Mouse (Mus musculus): ENCODE data around the gene Stk11. TPM values are rescaled to one million over a fixed set of nuclear protein-coding genes. Genes with fewer than 3 reads are reported as not detected.
A peak's percentile ranks its signal among the peaks of the same experiment; 100 is the strongest.

Stk11 gene
- polyA plus RNA-seq, 1 experiment from 2014 or later, result 18.1 TPM

- Histone ChIP-seq H3K4me1 (peaks cover 72% of the 10 kb centered on the region), H3K4me3 (peak overlapping the region; percentile 14; the same call in 1 of the 2 replicates), H3K27ac (peak overlapping the region; percentile 31; the same call in 1 of the 2 replicates), H3K36me3 (replicated peaks) (peaks cover 30% of the 10 kb centered on the region), H3K27me3 (ENCODE audit: poor library complexity, severe bottlenecking) (peaks cover 20% of the 10 kb centered on the region), H3K9me3 (no peaks in the 10 kb centered on the region)
- 21% methylated on average over 4 of the region's 4 CpGs for WGBS
- DNase-seq (ENCODE audit: extremely low spot score, low spot score), result peak; percentile 63
Measured at GRCm38 (mm10) chr10:80175536-80176269, 60.1 kb downstream of the Stk11 start.

- Histone ChIP-seq H3K4me3 (peak overlapping the region; percentile 14; the same call in 1 of the 2 replicates), H3K4me1 (peaks cover 77% of the 10 kb centered on the region), H3K27ac (peak overlapping the region; percentile 54; the same call in 1 of the 2 replicates), H3K9me3 (no peaks in the 10 kb centered on the region), H3K27me3 (ENCODE audit: poor library complexity, severe bottlenecking) (peaks cover 20% of the 10 kb centered on the region), H3K36me3 (replicated peaks) (peaks cover 23% of the 10 kb centered on the region)
- DNase-seq (ENCODE audit: extremely low spot score, low spot score), result no peak
- WGBS, result 83% methylated on average over 5 of the region's 5 CpGs
Measured at GRCm38 (mm10) chr10:80176270-80176834, 60.7 kb downstream of the Stk11 start.

GRCm38 (mm10) chr10:80177441-80178279, 62.1 kb downstream of the Stk11 start:
- DNase-seq (ENCODE audit: extremely low spot score, low spot score), result no peak
- peaks cover 75% of the 10 kb centered on the region for H3K4me1 ChIP-seq
- peak overlapping the region; percentile 54 for H3K27ac ChIP-seq
- WGBS, result 79% methylated on average over 7 of the region's 7 CpGs
- H3K27me3 ChIP-seq (ENCODE audit: poor library complexity, severe bottlenecking), result peaks cover 22% of the 10 kb centered on the region
- peaks cover 22% of the 10 kb centered on the region for H3K36me3 ChIP-seq (replicated peaks)
- H3K4me3 ChIP-seq, result peak overlapping the region; percentile 5; the same call in 1 of the 2 replicates
- no peaks in the 10 kb centered on the region for H3K9me3 ChIP-seq

- WGBS, result 5% methylated on average over 99 of the region's 106 CpGs
- Histone ChIP-seq H3K4me3 (peak within 1 kb of the TSS; percentile 92), H3K4me1 (peaks cover 67% of the 10 kb centered on the region)
Measured at GRCm38 (mm10) chr10:80179068-80180051, 63.8 kb downstream of the Stk11 start, which contains the start of gene Efna2. Efna2 (plus strand) TSS chr10:80179482.

More at GRCm38 (mm10) chr10:80179068-80180051, 63.8 kb downstream of the Stk11 start, which contains the start of gene Efna2:
- Histone ChIP-seq H3K9me3 (no peaks in the 10 kb centered on the region), H3K27ac (peak within 1 kb of the TSS; percentile 90), H3K36me3 (replicated peaks) (peaks cover 36% of the 10 kb centered on the region), H3K27me3 (ENCODE audit: poor library complexity, severe bottlenecking) (peaks cover 31% of the 10 kb centered on the region)
- peak; percentile 66 for DNase-seq (ENCODE audit: extremely low spot score, low spot score)

Other genes starting within 250 kb of the Stk11 start
- 8.1 TPM in 2 replicates for gene Prtn3, start 241.3 kb upstream of the Stk11 start, polyA plus RNA-seq (2016; fragmentation: Nextera tagmentation; extraction: Ambion mirVana)
- 91.4 and 102 TPM in 2 replicates for gene Plppr3, start 241.2 kb upstream of the Stk11 start, polyA plus RNA-seq (2016; fragmentation: Nextera tagmentation; extraction: Ambion mirVana)
- gene Elane, start 229.6 kb upstream of the Stk11 start, polyA plus RNA-seq (2016; fragmentation: Nextera tagmentation; extraction: Ambion mirVana), result not detected in 2 replicates
- not detected in 2 replicates for gene Cfd, start 224.9 kb upstream of the Stk11 start, polyA plus RNA-seq (2016; fragmentation: Nextera tagmentation; extraction: Ambion mirVana)
- gene Med16, start 206.9 kb upstream of the Stk11 start, polyA plus RNA-seq (2016; fragmentation: Nextera tagmentation; extraction: Ambion mirVana), result 61.8 and 65.7 TPM in 2 replicates
- 1.9 TPM in 1 of 2 replicates, not detected in the other for gene Gm26602, start 204.9 kb upstream of the Stk11 start, polyA plus RNA-seq (2016; fragmentation: Nextera tagmentation; extraction: Ambion mirVana)
- gene Kiss1r, start 198.8 kb upstream of the Stk11 start, polyA plus RNA-seq (2016; fragmentation: Nextera tagmentation; extraction: Ambion mirVana), result 0.28 and 0.48 TPM in 2 replicates
- gene R3hdm4, start 194.6 kb upstream of the Stk11 start, polyA plus RNA-seq (2016; fragmentation: Nextera tagmentation; extraction: Ambion mirVana), result 112 and 116 TPM in 2 replicates
- 12.5 and 13.0 TPM in 2 replicates for gene Arid3a, start 188.8 kb upstream of the Stk11 start, polyA plus RNA-seq (2016; fragmentation: Nextera tagmentation; extraction: Ambion mirVana)
- 165 and 167 TPM in 2 replicates for gene Wdr18, start 155.7 kb upstream of the Stk11 start, polyA plus RNA-seq (2016; fragmentation: Nextera tagmentation; extraction: Ambion mirVana)
- 0.20 and 0.31 TPM in 2 replicates for gene Grin3b, start 145.1 kb upstream of the Stk11 start, polyA plus RNA-seq (2016; fragmentation: Nextera tagmentation; extraction: Ambion mirVana)
- gene Tmem259, start 131.5 kb upstream of the Stk11 start, polyA plus RNA-seq (2016; fragmentation: Nextera tagmentation; extraction: Ambion mirVana), result 8.4 and 9.6 TPM in 2 replicates
- 222 and 226 TPM in 2 replicates for gene Cnn2, start 127.2 kb upstream of the Stk11 start, polyA plus RNA-seq (2016; fragmentation: Nextera tagmentation; extraction: Ambion mirVana)
- 2.9 and 3.1 TPM in 2 replicates for gene Abca7, start 119.3 kb upstream of the Stk11 start, polyA plus RNA-seq (2016; fragmentation: Nextera tagmentation; extraction: Ambion mirVana)
- 8.0 and 9.1 TPM in 2 replicates for gene Arhgap45, start 99.2 kb upstream of the Stk11 start, polyA plus RNA-seq (2016; fragmentation: Nextera tagmentation; extraction: Ambion mirVana)
- 279 and 286 TPM in 2 replicates for gene Polr2e, start 76.0 kb upstream of the Stk11 start, polyA plus RNA-seq (2016; fragmentation: Nextera tagmentation; extraction: Ambion mirVana)
- gene Gpx4, start 68.6 kb upstream of the Stk11 start, polyA plus RNA-seq (2016; fragmentation: Nextera tagmentation; extraction: Ambion mirVana), result 670 and 692 TPM in 2 replicates
- gene Sbno2, start 10.2 kb upstream of the Stk11 start, polyA plus RNA-seq (2016; fragmentation: Nextera tagmentation; extraction: Ambion mirVana), result 14.7 and 15.6 TPM in 2 replicates
- 495 and 498 TPM in 2 replicates for gene Atp5d, start 22.8 kb downstream of the Stk11 start, polyA plus RNA-seq (2016; fragmentation: Nextera tagmentation; extraction: Ambion mirVana)
- gene Cbarp, start 25.0 kb downstream of the Stk11 start, polyA plus RNA-seq (2016; fragmentation: Nextera tagmentation; extraction: Ambion mirVana), result 6.8 and 7.3 TPM in 2 replicates
- gene Midn, start 32.5 kb downstream of the Stk11 start, polyA plus RNA-seq (2016; fragmentation: Nextera tagmentation; extraction: Ambion mirVana), result 19.1 and 19.8 TPM in 2 replicates
- 90.9 and 116 TPM in 2 replicates for gene Cirbp, start 50.2 kb downstream of the Stk11 start, polyA plus RNA-seq (2016; fragmentation: Nextera tagmentation; extraction: Ambion mirVana)
- 9.8 and 10.7 TPM in 2 replicates for gene 1600002K03Rik, start 57.1 kb downstream of the Stk11 start, polyA plus RNA-seq (2016; fragmentation: Nextera tagmentation; extraction: Ambion mirVana)
- gene Efna2, start 63.7 kb downstream of the Stk11 start, polyA plus RNA-seq (2016; fragmentation: Nextera tagmentation; extraction: Ambion mirVana), result 23.2 and 24.2 TPM in 2 replicates
- gene Mum1, start 110.6 kb downstream of the Stk11 start, polyA plus RNA-seq (2016; fragmentation: Nextera tagmentation; extraction: Ambion mirVana), result 89.4 and 98.3 TPM in 2 replicates
- 309 and 314 TPM in 2 replicates for gene Ndufs7, start 133.3 kb downstream of the Stk11 start, polyA plus RNA-seq (2016; fragmentation: Nextera tagmentation; extraction: Ambion mirVana)
- 18.3 and 19.1 TPM in 2 replicates for gene Gamt, start 145.2 kb downstream of the Stk11 start, polyA plus RNA-seq (2016; fragmentation: Nextera tagmentation; extraction: Ambion mirVana)
- gene Dazap1, start 145.7 kb downstream of the Stk11 start, polyA plus RNA-seq (2016; fragmentation: Nextera tagmentation; extraction: Ambion mirVana), result 48.2 and 52.3 TPM in 2 replicates
- gene Rps15, start 176.7 kb downstream of the Stk11 start, polyA plus RNA-seq (2016; fragmentation: Nextera tagmentation; extraction: Ambion mirVana), result 1,138 and 1,144 TPM in 2 replicates
- 19.4 and 27.0 TPM in 2 replicates for gene Apc2, start 180.2 kb downstream of the Stk11 start, polyA plus RNA-seq (2016; fragmentation: Nextera tagmentation; extraction: Ambion mirVana)
- 56.4 and 60.2 TPM in 2 replicates for gene 2310011J03Rik, start 204.7 kb downstream of the Stk11 start, polyA plus RNA-seq (2016; fragmentation: Nextera tagmentation; extraction: Ambion mirVana)
- 5.7 and 6.7 TPM in 2 replicates for gene Pcsk4, start 213.7 kb downstream of the Stk11 start, polyA plus RNA-seq (2016; fragmentation: Nextera tagmentation; extraction: Ambion mirVana)
- gene Reep6, start 214.2 kb downstream of the Stk11 start, polyA plus RNA-seq (2016; fragmentation: Nextera tagmentation; extraction: Ambion mirVana), result 7.7 and 9.1 TPM in 2 replicates
- gene Adamtsl5, start 232.6 kb downstream of the Stk11 start, polyA plus RNA-seq (2016; fragmentation: Nextera tagmentation; extraction: Ambion mirVana), result 0.27 and 0.54 TPM in 2 replicates
- 0.43 and 0.71 TPM in 2 replicates for gene Plk5, start 240.7 kb downstream of the Stk11 start, polyA plus RNA-seq (2016; fragmentation: Nextera tagmentation; extraction: Ambion mirVana)

Measured in forebrain, embryonic 10.5 days (tissue).